Mouse (Mus musculus): ENCODE measurements around the gene Thg1l.

Gene Thg1l

GRCm38 (mm10) chr11:45926640-45927082 is 28.6 kb downstream of the Thg1l start:
- DNase-seq: peak; percentile 97

- DNase-seq: no peak
Measured at GRCm38 (mm10) chr11:45925436-45925835, 29.9 kb downstream of the Thg1l start.

DNA sequence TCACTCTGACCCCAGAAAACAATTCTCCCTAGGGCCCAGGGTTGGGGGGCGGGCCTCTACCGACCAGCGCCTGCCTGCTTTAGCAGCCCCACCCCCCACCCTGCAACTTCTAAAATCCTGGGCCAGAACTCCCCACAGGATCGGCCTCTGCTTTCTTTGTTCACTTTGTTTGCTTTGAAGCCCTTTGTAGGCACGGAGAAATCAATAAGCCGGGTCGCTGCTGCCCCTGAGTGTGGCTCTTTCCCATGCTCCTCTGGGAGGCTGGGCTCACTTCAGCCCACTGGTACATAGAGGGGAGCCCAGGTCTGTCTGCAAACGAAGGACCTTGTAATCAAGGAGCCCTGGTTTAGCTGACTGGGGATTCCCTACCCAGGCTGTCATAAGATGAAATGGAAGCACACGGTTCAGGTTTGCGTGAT is 33.8 kb downstream of the Thg1l start:
- DNase-seq: peak; percentile 68

DNA sequence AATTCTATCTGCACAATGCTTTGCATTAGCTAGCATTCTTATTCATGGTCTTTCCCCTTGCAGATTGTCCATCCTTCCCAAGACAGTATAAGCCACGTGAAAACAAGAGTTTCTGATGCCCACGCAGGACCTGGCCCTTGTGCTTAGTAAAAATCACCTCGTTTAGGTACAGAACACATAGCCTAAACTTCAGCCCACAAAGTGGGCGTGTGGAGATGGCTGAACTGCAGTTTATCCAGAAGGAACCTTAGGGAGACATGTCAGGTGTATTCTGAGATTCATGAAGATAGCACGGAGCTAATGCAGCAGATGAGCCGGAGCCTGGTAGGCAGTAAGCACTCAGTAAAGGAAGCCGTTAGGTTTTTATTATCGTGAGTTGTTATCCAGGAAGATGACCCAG is 34.3 kb downstream of the Thg1l start:
- DNase-seq: peak; percentile 66

- DNase-seq: peak; percentile 79
Measured at GRCm38 (mm10) chr11:45918836-45919235, 36.5 kb downstream of the Thg1l start.

DNA sequence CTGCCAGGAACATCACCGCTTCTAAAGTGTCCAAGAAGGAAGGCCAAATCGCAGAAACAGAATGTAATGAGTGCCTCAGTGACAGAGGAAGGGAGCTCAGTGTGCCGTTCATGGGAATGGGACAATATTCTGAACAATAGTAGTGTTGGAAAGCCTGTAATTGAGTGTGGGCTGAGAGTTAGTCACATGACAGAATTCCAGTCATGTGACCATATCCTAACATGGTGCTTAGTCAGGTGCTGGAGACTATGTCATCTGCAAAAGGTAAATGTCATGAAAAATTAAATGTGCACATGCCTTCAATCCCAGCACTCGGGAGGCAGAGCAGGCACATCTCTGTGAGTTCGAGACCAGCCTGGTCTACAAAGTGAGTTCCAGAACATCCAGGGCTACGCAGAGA is 37.3 kb downstream of the Thg1l start:
- peak; percentile 44 for DNase-seq

GRCm38 (mm10) chr11:45916196-45916595 is 39.1 kb downstream of the Thg1l start:
- peak; percentile 74 for DNase-seq

GRCm38 (mm10) chr11:45910701-45911100 is 44.6 kb downstream of the Thg1l start:
- DNase-seq: no peak

DNA sequence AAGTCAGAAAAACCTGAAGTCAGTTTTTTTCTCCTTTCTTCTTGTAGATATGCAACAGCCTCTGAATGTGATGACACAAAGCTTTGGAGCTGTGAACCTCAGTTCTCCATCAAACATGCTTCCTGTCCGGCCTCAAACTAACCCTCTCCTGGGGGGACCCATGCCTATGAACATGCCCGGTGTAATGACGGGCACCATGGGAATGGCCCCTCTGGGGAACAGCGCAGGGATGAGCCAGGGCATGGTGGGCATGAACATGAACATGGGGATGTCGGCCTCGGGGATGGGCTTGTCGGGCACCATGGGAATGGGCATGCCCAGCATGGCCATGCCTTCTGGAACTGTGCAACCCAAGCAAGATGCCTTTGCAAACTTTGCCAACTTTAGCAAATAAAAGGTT is 46.4 kb downstream of the Thg1l start:
- peak; percentile 85 for DNase-seq

GRCm38 (mm10) chr11:45908070-45908469 is 47.2 kb downstream of the Thg1l start:
- peak; percentile 48 for DNase-seq

DNA sequence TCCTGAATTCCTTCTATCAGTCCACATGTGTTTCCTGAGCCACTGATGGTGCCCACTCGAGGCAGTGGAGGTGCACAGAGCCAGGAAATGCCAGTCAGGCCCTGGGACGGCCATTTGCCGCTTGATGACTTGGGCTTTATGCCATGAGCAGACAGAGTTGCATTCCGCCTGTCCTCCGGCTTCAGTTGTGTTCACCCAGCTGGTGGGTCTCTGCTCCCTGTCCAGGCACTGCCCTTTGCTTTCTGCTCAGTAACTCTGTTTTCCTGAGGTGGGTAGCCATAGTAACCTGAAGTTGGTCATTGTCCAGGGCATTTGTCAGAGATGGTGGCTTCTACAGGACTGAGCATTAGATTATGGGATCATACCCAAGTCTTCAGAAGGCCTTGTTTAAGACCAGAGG is 48.0 kb downstream of the Thg1l start:
- peak; percentile 74 for DNase-seq

DNA sequence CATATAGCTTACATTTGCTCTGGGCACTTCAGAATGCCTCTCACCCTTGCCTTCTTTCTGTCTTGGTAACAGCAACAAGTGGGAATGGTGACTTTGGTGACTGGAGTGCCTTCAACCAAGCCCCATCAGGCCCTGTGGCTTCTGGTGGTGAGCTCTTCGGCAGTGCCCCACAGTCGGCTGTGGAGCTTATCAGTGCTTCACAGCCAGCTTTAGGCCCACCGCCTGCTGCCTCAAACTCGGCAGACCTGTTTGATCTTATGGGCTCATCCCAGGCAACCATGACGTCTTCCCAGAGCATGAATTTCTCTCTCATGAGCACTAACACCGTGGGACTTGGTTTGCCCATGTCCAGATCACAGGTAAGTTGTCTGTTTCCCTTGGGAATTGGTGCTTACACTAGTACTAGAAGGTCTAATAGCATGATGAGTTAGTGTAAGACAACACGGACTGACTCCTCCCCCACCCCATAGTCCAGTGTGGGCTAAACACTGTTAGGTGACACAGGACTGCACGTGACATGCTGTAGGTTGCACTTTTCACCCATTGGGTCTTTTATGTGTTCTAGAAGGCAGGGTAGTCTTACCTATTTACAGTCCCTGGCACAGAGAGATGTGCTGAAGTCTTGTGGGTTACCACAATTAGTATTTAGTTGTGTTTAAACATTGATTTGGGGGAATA is 49.0 kb downstream of the Thg1l start:
- DNase-seq: peak; percentile 85

GRCm38 (mm10) chr11:45900233-45901015 is 54.9 kb downstream of the Thg1l start:
- DNase-seq: peak; percentile 90

DNA sequence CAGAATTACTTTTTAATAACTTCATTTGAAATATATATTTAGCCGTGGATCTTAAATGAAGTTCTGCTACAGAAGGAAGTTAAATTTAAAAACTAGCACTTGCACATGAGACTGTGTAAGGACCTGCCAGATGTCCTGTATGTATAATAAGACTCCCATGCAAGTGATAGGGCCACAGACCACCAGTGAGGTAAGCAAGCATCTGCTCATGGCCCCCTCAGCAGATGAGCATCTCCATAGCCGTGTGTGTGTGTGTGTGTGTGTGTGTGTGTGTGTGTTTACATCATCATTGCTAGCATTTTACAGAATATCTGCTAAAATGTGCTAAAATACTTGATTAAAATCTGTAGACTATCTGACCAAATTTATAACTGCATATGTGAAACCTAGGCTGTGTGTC is 57.9 kb downstream of the Thg1l start:
- DNase-seq: no peak

Data from heart, adult 11 months (tissue).